Mouse (Mus musculus) small intestine, adult 2 months (tissue): ENCODE measurements around the gene Fam171a1.

Experiments
- CTCF ChIP-seq: fragments of 200-500 bp; IDR thresholded peaks from 2 replicates; pipeline ENCODE4 v1.5.1; 2012; ENCODE audit warnings: low read depth, mild to moderate bottlenecking, control low read depth, inconsistent platforms, low read length, moderate library complexity, mixed read lengths; ENCODE audit not compliant: insufficient replicate concordance, insufficient read length; ENCODE audit errors: extremely low read depth
- POLR2A ChIP-seq: fragments of 200-500 bp; IDR thresholded peaks from 2 replicates; pipeline ENCODE4 v1.6.1; 2012; ENCODE audit warnings: low read depth, mild to moderate bottlenecking, control low read depth, inconsistent platforms, low read length, moderate library complexity

DNA sequence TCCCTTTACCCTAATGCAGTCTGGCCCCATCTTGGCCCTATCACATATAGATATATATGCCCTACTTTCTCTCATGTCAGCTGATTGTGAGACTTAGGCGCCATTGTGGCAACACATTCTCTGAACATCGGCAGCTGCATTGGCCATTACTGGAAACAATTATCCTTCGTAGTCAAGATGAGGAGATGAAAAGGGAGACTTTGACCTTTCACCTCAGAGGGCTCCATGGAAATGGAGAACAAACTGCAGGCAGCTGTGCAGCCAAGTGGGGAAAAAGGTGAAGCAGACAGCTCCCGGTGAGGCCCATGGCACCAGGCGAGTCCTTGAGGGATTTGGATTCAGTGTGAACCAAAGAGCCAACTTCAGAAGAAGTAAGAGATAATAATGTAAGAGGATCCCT, 81.5 kb downstream of the Fam171a1 start:
- TF ChIP-seq CTCF (no peak), POLR2A (no peak)
